Mouse (Mus musculus): ENCODE results near the gene Mapkap1. TPM values are rescaled to one million over a fixed set of nuclear protein-coding genes. Genes with fewer than 3 reads are reported as not detected.

Gene Mapkap1
- polyA plus RNA-seq, 1 experiment from 2014 or later, result 93.3 TPM

DNA sequence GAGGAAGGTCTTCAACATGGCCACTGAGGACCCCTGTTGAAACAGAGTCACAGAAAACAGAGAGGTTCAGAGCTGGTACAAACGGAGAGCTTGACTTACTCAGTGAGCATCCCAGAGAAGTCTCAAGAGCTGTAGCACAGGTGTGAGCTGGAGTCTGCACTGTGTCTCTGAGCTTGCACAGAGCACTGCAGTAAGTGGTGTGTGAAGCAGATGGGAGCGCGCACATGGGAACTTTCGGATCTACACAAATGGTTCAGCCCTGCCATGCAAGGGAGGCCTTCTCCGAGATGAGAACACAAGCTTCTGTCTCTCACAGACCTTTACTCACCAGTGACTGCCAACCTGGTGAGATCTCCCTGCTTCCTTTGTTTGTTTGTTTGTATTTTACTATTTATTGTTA is 103.3 kb downstream of the Mapkap1 start:
- no peak for ATAC-seq (ENCODE audit: insufficient read depth)
- H3K4me1 ChIP-seq (ENCODE audit: insufficient read depth), result no peaks in the 10 kb centered on the region
- H3K9me3 ChIP-seq (ENCODE audit: low read depth, low read length), result no peaks in the 10 kb centered on the region
- H3K4me2 ChIP-seq, result no peak overlapping the region
- TF ChIP-seq CTCF (IDR thresholded peaks at IDR 0.05; ENCODE audit: low read depth), result no peak
- H3K9ac ChIP-seq, result no peak overlapping the region
- no peak overlapping the region for H3K4me3 ChIP-seq (ENCODE audit: low read depth, low read length)
- no peaks in the 10 kb centered on the region for H3K36me3 ChIP-seq (ENCODE audit: insufficient read depth)
- no peak for DNase-seq
- no peak overlapping the region for H3K27ac ChIP-seq (ENCODE audit: low read depth)
- H3K27me3 ChIP-seq (ENCODE audit: insufficient read depth, low read length), result no peaks in the 10 kb centered on the region
- WGBS, result 90% methylated on average over 5 of the region's 5 CpGs

DNA sequence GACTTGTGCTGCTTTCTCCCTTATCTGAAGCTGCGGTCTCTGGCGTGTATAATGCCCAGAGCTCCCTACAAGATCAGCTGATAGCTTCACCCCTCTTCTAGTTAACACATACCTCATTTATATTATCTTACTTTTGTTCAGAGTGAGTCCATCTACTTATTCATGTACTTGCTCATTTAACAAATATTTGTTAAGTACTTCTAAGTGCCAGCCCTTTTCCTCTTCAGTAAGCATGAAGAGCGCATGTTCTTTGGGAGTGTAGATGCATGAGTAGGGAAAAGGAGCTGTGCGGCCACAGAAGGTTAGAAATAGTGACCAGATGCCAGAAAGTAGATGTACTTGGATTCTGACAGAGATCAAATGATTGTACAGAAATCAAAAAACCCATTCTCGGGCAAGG is 108.7 kb downstream of the Mapkap1 start:
- H3K9ac ChIP-seq, result no peak overlapping the region
- H3K27ac ChIP-seq (ENCODE audit: low read depth), result no peak overlapping the region
- 67% methylated on average over 5 of the region's 5 CpGs for WGBS
- 0 out of 2 replicates have a peak, but pooled peaks cover 3% of the 10 kb centered on the region for H3K36me3 ChIP-seq (ENCODE audit: insufficient read depth)
- no peak for ATAC-seq (ENCODE audit: insufficient read depth)
- no peak for DNase-seq
- no peaks in the 10 kb centered on the region for H3K27me3 ChIP-seq (ENCODE audit: insufficient read depth, low read length)
- H3K4me3 ChIP-seq (ENCODE audit: low read depth, low read length), result no peak overlapping the region
- H3K4me1 ChIP-seq (ENCODE audit: insufficient read depth), result no peaks in the 10 kb centered on the region
- no peak overlapping the region for H3K4me2 ChIP-seq
- H3K9me3 ChIP-seq (ENCODE audit: low read depth, low read length), result no peaks in the 10 kb centered on the region
- TF ChIP-seq CTCF (IDR thresholded peaks at IDR 0.05; ENCODE audit: low read depth), result no peak

DNA sequence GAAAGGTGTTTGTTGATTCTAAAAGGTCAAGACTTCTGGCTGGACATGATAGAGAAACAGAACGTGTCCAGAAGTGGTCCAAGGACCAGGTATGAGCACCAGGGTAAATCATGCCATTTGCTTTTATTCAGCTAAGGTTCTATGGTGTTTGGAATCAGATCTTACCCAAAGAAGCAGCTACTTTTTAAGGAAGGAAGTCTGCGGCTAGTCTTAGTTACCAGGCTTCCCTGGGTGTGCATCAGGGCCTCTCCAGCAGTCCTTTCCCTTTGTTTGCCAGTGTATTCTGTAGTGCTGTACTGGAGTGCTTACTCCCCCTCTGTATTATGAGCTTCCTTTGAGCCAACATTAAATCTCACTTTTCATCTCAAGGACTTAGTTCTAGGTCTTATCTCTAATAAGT is 111.5 kb downstream of the Mapkap1 start:
- Histone ChIP-seq H3K27ac (ENCODE audit: low read depth) (no peak overlapping the region), H3K36me3 (ENCODE audit: insufficient read depth) (peaks cover 7% of the 10 kb centered on the region; the same call in 1 of the 2 replicates), H3K9me3 (ENCODE audit: low read depth, low read length) (no peaks in the 10 kb centered on the region), H3K4me1 (ENCODE audit: insufficient read depth) (no peaks in the 10 kb centered on the region), H3K9ac (no peak overlapping the region), H3K27me3 (ENCODE audit: insufficient read depth, low read length) (no peaks in the 10 kb centered on the region), H3K4me2 (no peak overlapping the region), H3K4me3 (ENCODE audit: low read depth, low read length) (no peak overlapping the region)
- ATAC-seq (ENCODE audit: insufficient read depth), result no peak
- DNase-seq, result no peak
- no peak for TF ChIP-seq CTCF (IDR thresholded peaks at IDR 0.05; ENCODE audit: low read depth)
- 48% methylated on average over 2 of the region's 2 CpGs for WGBS

DNA sequence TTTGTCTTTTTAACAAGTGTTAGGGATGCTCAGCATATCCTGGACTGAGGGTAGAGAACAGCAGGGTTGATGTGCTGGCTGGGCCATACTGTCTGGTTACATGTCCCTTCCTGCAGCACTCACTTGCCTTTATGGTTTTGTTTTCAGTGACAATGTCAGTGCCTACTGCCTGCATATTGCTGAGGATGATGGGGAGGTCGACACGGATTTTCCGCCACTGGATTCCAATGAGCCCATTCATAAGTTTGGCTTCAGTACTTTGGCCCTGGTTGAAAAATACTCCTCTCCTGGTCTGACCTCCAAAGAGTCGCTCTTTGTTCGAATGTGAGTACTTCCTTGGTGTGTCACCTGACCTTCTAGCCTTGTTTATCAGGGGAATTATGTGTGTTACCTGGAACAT is 112.0 kb downstream of the Mapkap1 start:
- H3K27me3 ChIP-seq (ENCODE audit: insufficient read depth, low read length), result no peaks in the 10 kb centered on the region
- no peak overlapping the region for H3K4me3 ChIP-seq (ENCODE audit: low read depth, low read length)
- no peak for TF ChIP-seq CTCF (IDR thresholded peaks at IDR 0.05; ENCODE audit: low read depth)
- H3K27ac ChIP-seq (ENCODE audit: low read depth), result no peak overlapping the region
- no peaks in the 10 kb centered on the region for H3K4me1 ChIP-seq (ENCODE audit: insufficient read depth)
- peaks cover 7% of the 10 kb centered on the region; the same call in 1 of the 2 replicates for H3K36me3 ChIP-seq (ENCODE audit: insufficient read depth)
- DNase-seq (no peak), ATAC-seq (ENCODE audit: insufficient read depth) (no peak)
- no peaks in the 10 kb centered on the region for H3K9me3 ChIP-seq (ENCODE audit: low read depth, low read length)
- 89% methylated on average over 5 of the region's 5 CpGs for WGBS
- no peak overlapping the region for H3K9ac ChIP-seq
- H3K4me2 ChIP-seq, result no peak overlapping the region

DNA sequence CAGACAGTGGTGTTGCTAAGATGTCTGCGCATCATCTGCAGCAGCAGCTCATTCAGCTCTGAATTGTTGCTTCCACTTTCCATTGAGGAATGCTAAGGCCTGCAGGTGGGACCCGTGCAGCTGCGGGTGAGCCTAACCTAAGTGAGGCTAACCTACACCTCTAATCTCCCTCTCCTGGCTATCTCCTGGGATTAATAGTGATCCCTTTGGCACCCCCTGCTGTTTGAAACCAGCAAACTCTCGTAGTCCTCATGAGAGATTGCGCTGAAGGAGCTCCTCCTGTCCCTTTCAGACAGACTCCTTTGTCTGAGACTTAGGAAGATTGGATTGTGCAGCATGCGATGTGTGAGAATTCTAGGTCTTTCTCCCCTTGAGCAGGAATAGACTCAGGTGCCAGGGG is 113.0 kb downstream of the Mapkap1 start:
- H3K4me1 ChIP-seq (ENCODE audit: insufficient read depth), result no peaks in the 10 kb centered on the region
- H3K9ac ChIP-seq, result no peak overlapping the region
- H3K9me3 ChIP-seq (ENCODE audit: low read depth, low read length), result no peaks in the 10 kb centered on the region
- no peak overlapping the region for H3K27ac ChIP-seq (ENCODE audit: low read depth)
- TF ChIP-seq CTCF (IDR thresholded peaks at IDR 0.05; ENCODE audit: low read depth), result peak; percentile 75
- no peak overlapping the region for H3K4me3 ChIP-seq (ENCODE audit: low read depth, low read length)
- no peak for ATAC-seq (ENCODE audit: insufficient read depth)
- peak; percentile 80 for DNase-seq
- WGBS, result 38% methylated on average over 6 of the region's 6 CpGs
- H3K36me3 ChIP-seq (ENCODE audit: insufficient read depth), result peaks cover 7% of the 10 kb centered on the region; the same call in 1 of the 2 replicates
- H3K27me3 ChIP-seq (ENCODE audit: insufficient read depth, low read length), result no peaks in the 10 kb centered on the region
- no peak overlapping the region for H3K4me2 ChIP-seq

DNA sequence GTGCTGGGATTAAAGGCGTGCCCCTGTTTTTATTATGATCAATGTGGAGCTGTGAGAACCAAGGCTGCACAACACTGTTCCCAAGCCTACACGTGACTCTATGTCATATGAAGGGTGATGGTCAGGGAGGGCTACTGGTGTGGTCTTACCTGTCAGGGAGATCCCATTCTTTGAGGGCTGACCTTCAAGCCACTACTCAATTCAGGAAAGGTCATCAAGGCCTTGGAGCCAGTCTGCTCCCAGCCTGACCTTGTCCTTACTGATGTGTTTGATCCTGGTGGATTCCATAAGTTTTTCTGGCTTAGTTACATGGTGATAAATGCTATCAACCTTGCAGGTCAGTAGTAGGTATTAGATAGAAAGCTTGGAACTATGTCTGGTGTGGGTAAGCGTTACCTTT is 114.8 kb downstream of the Mapkap1 start:
- Histone ChIP-seq H3K9me3 (ENCODE audit: low read depth, low read length) (no peaks in the 10 kb centered on the region), H3K36me3 (ENCODE audit: insufficient read depth) (peaks cover 7% of the 10 kb centered on the region; the same call in 1 of the 2 replicates), H3K9ac (no peak overlapping the region), H3K4me2 (no peak overlapping the region), H3K27me3 (ENCODE audit: insufficient read depth, low read length) (no peaks in the 10 kb centered on the region), H3K27ac (ENCODE audit: low read depth) (no peak overlapping the region), H3K4me3 (ENCODE audit: low read depth, low read length) (no peak overlapping the region), H3K4me1 (ENCODE audit: insufficient read depth) (0 out of 2 replicates have a peak, but pooled peaks cover 10% of the 10 kb centered on the region)
- TF ChIP-seq CTCF (IDR thresholded peaks at IDR 0.05; ENCODE audit: low read depth), result no peak
- WGBS, result 82% methylated on average over 3 of the region's 3 CpGs
- ATAC-seq (ENCODE audit: insufficient read depth), result no peak
- no peak for DNase-seq

DNA sequence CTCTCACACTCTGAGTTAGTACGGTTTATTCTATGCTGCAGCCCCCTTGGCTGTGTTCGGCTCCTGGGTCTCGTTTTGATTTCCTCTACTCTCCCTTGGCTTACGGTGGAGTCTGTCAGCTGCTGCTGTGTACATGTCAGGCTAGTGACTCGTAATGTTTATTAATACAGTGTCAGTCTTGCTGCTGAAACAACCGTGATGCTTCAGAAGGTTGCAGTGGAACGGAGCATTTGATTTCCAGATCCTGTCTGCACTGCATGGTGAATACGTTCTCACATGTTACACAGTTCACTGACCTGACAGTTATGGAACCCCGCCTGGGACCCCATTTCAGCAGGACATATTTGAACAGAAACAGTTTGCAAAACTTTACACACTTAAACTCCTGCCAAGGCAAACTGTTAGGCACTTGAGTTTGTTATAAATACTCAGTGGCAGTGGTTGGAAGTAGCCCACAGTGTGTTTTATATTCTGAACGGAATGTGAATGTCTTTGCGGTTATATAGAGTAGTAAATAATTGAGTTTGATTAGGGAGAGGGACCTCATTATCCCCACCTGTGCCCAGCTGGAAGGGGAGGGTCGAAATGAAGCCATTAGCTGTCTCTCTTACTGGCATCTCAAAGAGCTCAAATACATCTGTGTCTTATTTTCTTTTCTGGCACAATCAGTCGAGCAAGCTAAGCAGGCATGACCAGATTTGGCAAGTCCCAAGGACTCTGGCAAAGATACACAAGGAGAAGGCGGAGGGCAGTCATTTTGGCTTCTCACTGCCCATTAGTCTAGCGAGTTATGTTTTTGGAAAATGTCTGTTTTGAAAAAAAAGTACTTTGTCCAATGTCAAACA is 120.2 kb downstream of the Mapkap1 start:
- TF ChIP-seq CTCF (IDR thresholded peaks at IDR 0.05; ENCODE audit: low read depth), result no peak
- peak overlapping the region; percentile 52; the same call in 1 of the 2 replicates for H3K27ac ChIP-seq (ENCODE audit: low read depth)
- no peaks in the 10 kb centered on the region for H3K27me3 ChIP-seq (ENCODE audit: insufficient read depth, low read length)
- no peaks in the 10 kb centered on the region for H3K9me3 ChIP-seq (ENCODE audit: low read depth, low read length)
- peak; percentile 81 for ATAC-seq (ENCODE audit: insufficient read depth)
- peak; percentile 82 for DNase-seq
- peak overlapping the region; percentile 33 for H3K4me2 ChIP-seq
- no peak overlapping the region for H3K4me3 ChIP-seq (ENCODE audit: low read depth, low read length)
- WGBS, result 14% methylated on average over 15 of the region's 15 CpGs
- no peak overlapping the region for H3K9ac ChIP-seq
- H3K36me3 ChIP-seq (ENCODE audit: insufficient read depth), result peaks cover 4% of the 10 kb centered on the region; the same call in 1 of the 2 replicates
- H3K4me1 ChIP-seq (ENCODE audit: insufficient read depth), result peaks cover 39% of the 10 kb centered on the region

Measured in lung, embryonic 14.5 days (tissue).